Mouse (Mus musculus): ENCODE data around the gene Mrvi1.
A peak's percentile ranks its signal among the peaks of the same experiment; 100 is the strongest.
"Not testable (repeated sequence)": the region's sequence is repeated elsewhere in the genome, so short reads cannot be mapped to it uniquely, and the experiment has no call there.

Mrvi1 gene

DNA sequence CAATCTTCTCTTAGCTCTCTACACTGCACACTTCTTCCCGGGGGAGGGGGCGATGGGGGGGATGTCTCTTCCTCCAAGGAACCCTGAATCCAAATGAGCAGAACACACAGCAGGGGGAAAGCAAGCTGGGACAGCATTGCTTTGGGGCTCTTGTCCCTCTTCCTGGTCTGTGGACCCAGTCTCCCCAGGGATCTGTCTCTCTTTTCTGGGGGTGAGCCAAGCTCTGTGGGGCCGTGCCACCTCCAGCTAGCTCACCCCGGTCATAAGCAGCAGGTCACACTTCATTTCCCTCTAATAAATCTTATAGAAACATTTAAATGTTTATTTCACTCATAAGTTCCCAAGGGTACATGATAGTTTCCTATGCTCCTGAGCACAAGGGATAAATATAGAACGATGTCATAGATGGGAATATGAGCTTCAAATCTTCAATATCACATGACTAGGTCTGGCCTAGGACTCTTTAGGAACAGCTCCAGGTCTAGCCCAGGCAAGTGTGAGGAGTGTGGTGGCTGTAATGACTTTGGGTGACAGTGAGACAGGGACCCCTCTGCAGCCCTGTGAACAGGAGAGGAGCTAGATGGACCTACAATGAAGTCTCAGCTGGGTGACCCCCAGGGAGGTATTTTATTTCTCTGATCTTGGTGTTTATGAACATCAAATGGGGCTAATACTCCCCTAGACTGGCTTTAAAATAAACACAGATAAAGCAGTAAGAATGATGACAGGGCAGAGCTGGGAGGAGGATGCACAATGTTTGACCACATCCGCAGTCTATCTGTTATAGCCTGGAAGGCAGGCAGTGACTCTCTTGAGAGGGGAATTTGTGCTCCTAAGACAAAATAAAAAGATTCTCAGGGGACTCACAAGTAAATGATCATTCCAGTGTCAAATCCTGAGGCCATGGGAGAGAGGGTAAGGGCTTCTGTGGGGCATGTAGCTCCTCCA is 46.2 kb downstream of the Mrvi1 start:
- no peak for DNase-seq

GRCm38 (mm10) chr7:110933999-110934398 is 48.3 kb downstream of the Mrvi1 start:
- DNase-seq, result peak; percentile 57

- DNase-seq, result peak; percentile 41
Observed at GRCm38 (mm10) chr7:110933329-110933728, 48.9 kb downstream of the Mrvi1 start.

DNA sequence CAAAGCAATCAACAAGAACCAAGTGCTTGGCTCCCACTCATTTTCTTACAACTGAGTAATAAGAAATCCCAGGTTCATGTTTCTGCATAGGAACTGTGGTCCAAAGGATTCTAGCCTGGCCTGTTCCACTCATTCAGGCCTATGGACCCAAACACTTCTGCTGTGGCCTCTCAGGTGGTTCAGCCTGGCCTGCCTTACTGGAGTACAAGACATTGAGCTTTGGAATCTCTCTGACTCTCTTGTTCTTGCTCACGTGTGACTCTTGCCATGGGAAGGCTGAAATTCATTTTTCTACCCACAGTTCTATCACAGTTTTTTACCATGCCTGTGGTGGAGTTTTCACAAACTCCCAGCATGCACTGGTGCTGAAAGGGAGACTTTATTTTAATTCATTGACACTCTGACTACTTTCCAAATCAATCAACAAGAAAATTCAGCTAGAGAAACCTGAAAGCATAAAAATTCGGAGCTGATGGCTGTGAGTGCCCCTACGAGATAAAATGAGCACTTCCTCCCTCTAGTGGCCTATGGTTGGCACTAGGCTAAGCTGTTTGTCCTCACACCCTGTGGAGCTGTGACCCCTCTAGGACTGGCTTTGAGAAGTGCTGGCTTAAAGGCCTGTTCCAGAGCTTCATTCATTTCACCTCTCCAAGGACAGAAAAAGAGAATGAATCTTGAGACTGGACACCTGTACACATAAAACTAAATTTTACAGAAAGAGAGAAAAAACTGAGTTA is 52.0 kb downstream of the Mrvi1 start:
- DNase-seq, result peak; percentile 87

- no peak for DNase-seq
Observed at GRCm38 (mm10) chr7:110926562-110926961, 55.7 kb downstream of the Mrvi1 start.

DNA sequence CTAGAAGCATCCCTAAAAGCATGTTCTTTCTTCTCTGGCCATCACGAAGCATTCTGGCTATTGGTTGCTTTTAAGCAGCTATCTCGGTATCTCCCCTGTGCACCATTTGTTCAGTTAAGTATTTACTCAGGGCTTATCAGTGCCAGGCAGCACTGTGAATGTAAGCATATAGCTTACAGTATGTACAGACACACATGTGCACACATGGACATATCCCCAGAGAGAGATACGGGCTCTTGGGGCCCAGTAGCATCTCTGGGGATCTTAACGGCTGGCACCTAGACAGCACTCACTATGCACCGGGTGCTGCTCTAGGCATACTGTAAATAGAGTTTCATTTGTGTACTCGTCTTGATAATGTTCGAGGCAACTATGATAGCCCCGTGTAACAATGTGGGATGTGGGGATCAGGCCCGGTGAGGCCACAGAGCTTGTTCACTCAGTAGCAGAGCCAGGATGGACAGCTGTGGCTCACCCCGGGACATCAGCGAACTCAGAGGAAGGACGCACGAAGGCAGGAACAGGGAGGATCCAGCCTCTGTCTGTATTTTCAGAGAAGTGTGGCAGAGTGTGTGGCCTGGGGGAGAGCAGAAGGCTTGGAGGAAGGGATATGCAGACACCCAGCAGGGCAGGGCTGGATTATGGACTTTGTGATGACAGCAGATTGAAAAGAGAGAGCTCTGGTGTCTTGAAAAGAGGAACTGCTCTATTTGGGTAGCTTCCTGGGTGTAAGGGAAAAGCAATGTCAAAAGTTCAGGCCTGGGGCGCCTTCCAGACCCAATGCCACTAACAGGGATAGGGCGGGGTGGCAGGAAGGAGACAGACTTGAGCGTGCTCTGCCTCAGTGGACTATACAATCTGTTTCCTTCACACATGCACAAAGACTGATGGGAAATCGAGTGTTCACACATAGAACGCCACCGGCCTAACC is 61.7 kb downstream of the Mrvi1 start:
- peak; percentile 76 for DNase-seq

DNA sequence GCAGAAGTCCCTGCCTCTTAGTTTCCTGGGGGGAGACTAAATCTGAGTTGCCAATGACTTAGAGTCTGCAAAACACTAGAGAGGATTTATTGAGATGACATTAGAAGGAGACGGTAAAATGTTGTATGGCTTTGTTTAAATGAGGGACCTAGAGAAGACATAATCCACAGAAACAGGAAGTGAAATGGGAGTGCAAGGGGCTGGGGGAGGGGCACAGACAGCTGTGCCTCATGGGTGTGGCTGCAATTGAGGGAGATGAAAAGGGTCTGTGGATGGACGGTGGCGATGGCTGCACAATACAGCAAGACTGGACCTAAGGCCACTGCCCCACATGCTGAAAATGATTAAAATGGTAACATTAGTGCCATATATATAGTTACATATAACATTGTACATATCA is 62.5 kb downstream of the Mrvi1 start:
- peak; percentile 66 for DNase-seq

GRCm38 (mm10) chr7:110915913-110916312 is 66.3 kb downstream of the Mrvi1 start:
- peak; percentile 50 for DNase-seq

- peak; percentile 51 for DNase-seq
Observed at GRCm38 (mm10) chr7:110914531-110914930, 67.7 kb downstream of the Mrvi1 start.

GRCm38 (mm10) chr7:110913754-110914153 is 68.5 kb downstream of the Mrvi1 start:
- no peak for DNase-seq

DNA sequence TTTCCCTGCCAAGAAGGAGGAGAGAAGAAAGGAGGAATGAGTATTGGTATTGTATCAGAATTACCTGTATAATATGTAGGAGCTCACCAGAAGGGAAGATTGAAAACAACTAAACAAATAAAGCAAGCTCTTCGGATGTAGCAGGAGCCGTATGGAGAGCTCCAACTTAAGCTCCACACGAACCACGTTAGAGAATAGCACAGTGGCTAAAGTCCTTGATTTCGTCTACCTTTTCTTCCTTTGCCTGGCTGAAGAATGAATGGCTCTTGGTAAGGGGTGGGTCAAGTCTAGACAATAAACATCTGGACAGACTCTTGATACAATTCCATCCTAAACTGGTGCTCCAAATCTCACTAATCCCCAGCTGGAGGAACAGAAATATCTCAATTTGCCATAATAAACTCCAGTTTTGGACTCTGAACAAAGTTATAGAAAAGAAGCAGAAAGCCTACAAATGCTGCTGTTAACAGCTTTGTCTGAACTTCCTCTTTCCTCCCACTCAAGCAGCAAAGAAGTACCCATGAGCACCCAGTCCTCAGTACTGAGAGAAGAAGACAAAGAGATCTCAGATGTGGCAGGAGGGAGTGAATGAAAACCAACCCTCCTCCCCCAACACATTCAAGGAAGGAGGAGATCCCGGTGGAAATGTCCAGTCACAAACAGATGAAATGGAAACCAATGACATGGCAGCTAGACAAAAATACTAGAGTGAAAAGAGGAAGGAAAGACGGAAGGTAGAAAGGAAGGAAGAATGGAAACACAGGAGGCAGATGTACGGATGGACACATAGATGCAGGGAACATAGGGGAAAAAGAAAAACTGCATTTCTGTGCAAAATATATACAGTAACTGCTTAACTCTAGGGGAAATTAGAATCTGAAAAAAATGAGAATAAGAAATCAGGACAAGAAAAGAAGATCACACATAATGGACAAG is 73.8 kb downstream of the Mrvi1 start:
- DNase-seq, result no peak

DNA sequence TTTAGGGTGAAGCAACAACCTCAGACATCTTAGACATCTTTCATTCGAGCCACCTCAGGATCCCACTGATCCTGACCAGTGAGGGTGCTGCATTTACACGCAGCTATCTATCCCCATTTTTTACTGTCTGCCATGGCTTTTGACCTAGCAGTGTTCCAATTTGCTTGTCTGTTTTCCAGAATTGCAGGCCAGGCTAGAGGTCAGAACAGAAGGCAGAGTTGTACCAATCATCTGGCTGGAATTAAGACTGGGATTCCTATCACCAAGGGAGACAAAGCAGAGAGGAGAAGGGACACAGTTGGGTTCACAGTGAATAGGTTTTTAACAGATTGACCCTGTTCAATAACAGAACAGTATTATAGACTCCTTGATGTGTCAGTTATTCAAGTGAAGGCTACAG is 75.7 kb downstream of the Mrvi1 start:
- DNase-seq, result no peak

DNA sequence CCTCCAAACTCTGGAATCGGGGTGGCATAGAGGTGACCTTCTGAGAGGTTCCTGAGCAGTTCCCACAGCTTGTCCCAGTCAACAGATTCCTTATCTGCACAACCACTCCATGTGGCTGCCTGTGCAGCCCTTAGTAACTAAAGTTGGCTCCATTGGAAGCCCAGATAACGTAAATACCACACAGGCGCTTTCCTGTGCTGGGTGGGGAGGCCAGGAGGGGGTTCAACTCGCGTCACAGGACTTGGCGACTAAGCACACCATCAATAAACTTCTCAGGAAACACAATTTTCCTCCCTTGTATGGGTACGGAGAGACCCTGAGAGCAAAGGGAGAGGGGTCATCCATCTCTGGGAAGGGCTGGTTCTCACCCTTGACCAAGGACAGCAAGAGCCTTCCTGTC is 79.0 kb downstream of the Mrvi1 start:
- DNase-seq, result peak; percentile 77

GRCm38 (mm10) chr7:110897202-110897601 is 85.1 kb downstream of the Mrvi1 start:
- DNase-seq, result no peak

- no peak for DNase-seq
Observed at GRCm38 (mm10) chr7:110896453-110896852, 85.8 kb downstream of the Mrvi1 start.

- not testable (repeated sequence) for DNase-seq
Observed at GRCm38 (mm10) chr7:110895772-110896171, 86.5 kb downstream of the Mrvi1 start.

GRCm38 (mm10) chr7:110894673-110895072 is 87.6 kb downstream of the Mrvi1 start:
- no peak for DNase-seq

GRCm38 (mm10) chr7:110893943-110894610 is 88.2 kb downstream of the Mrvi1 start:
- DNase-seq, result peak; percentile 84

DNA sequence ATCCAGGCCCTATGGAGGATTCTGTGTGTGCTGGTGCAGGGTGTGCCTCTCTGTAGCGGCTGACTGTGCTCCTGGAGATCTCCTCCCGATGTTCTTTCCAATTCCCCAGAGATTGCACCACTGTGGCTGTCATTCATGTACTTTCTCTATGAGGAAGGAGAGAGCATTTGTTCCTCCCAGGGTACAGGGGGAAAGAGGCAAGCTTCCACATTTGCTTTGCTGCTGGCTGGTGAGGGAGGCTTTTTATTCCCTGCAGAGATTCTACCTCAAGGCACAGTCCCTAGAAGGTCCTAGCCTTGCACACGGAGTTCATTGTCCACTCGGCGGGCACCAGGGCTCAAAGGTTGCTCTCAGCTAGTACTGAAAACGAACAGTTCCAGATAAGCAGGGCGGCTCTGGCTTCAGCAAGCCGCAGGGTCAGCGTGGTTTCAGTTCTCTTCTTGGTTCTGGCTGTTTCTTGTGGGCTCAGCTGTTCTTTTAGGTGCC is 90.7 kb downstream of the Mrvi1 start:
- peak; percentile 78 for DNase-seq

DNA sequence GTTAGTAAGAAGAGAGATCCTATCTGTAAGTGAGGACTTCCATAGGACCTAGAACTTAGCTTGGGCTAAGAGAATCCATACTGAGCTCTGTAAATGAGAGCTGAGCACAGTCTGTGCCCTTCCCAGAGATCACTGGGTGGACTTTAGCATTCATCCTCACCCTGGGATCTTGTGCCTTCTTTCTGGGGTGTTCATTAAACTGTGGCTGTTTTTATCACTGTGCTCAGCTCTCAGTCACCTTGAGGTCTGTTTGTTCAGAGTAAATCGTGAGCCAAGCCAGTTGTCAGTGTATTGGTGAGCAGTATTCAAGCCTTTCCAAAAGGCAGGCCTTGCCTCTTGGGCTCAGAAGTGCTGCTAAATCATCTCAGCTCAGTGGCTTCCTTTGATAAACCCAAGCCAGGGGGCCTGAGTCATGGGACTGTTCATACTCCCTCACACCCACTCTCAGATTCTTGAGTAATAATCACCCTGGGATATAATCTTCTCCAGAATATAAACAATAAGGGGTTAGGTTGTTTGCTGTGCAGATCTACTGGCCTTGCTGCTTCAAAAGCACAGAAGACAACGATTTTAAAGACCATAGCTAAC is 100.4 kb downstream of the Mrvi1 start:
- no peak for DNase-seq

Measured in lung, postnatal 36 days (tissue).